Mouse (Mus musculus) liver, adult 2 months (tissue): ENCODE data around the gene Acp1.

Source experiments
- CTCF ChIP-seq: fragments of 200-500 bp; IDR thresholded peaks from 2 replicates; pipeline ENCODE4 v1.5.1; 2011; ENCODE audit warnings: low read depth, low read length, control low read depth
- POLR2A ChIP-seq: fragments of 200-500 bp; IDR thresholded peaks from 2 replicates; pipeline ENCODE4 v1.6.1; 2011; ENCODE audit warnings: low read length, control low read depth; ENCODE audit not compliant: insufficient read depth; ENCODE audit errors: extremely low read depth

DNA sequence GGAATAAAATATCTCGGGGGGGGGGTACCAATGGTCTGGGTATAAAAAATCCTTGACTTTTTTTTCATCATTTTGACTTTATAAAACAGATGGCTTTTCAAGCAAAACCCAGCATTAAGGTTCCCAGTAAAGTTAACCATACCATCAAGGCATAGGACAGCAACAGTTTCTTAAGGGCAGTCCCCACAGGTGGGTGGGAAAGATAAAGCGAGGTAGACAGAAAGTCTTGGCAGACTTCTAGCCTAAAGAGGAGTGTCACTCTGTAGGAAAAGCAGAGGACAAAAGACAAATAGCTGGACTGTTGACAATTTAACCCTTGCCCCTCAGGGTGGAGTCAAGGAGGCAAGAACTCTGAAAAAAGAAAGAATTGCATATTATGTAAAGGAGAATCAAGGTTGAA lies 1.5 kb downstream of the Acp1 start:
- TF ChIP-seq CTCF (no peak), POLR2A (no peak)
